8 mouse cellular contexts compared by ENCODE assay signal in the genomic region with DNA sequence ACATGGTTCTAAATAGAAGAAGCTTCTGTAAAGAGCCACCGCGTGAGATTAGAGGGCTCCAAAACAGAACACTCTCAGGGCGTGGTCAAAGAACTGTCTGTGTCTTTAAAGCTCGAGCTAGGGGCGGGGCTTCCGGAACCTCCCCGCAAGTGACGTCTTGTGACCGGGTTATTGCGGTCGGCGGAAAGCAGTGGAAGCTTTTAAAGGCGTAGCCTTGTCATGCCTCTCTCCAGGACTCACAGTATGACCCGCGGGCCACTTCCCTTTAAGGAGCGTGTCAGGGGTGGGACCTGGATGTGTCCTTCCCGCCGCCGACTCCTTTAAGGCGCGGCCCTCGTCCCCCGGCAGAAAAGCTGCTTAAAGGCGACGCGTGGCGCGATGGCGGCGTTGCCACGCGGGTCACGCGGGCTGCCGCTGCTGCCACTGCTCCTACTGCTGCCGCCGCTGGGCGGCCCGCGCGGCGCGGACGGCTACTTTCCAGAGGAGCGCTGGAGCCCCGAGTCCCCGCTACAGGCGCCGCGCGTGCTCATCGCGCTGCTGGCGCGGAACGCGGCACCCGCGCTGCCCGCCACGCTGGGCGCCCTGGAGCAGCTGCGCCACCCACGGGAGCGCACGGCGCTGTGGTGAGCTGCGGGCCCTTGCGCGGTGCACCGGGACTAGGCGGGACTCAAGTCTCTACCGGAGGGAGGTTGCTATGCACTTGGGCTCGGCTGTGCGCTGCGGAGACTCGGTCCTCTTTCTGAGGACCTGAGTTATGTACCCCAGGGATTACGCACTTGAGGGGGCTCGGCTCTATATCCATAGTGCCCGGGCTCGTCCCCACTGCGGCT. TPM values are rescaled to one million over a fixed set of nuclear protein-coding genes. Genes with fewer than 3 reads are reported as not detected.
DNase-seq lines count a peak whose midpoint lies in the region; ATAC-seq lines count a peak whose summit lies in the region.

A gene (plus strand): TSS at position 177 of the 830 bp plus-strand sequence.

- H3K9ac ChIP-seq in kidney, embryonic 15.5 days, result peak within 1 kb of the TSS; percentile 94

- H3K36me3 ChIP-seq in heart, embryonic 10.5 days, result peaks cover 30% of the 10 kb centered on the region
- peaks cover 31% of the 10 kb centered on the region for H3K36me3 ChIP-seq in kidney, embryonic 15.5 days

- peak within 1 kb of the TSS; percentile 79 for H3K4me2 ChIP-seq in kidney, embryonic 15.5 days

- no peaks in the 10 kb centered on the region for H3K9me3 ChIP-seq in heart, embryonic 10.5 days
- H3K9me3 ChIP-seq in kidney, embryonic 15.5 days (replicated peaks), result no peaks in the 10 kb centered on the region

- no peaks in the 10 kb centered on the region; the same call in 1 of the 2 replicates for H3K27me3 ChIP-seq in heart, embryonic 10.5 days (ENCODE audit: insufficient read depth, poor library complexity, severe bottlenecking)
- no peaks in the 10 kb centered on the region for H3K27me3 ChIP-seq in kidney, embryonic 15.5 days

- peaks cover 15% of the 10 kb centered on the region for H3K4me1 ChIP-seq in heart, embryonic 10.5 days
- H3K4me1 ChIP-seq in kidney, embryonic 15.5 days, result peaks cover 22% of the 10 kb centered on the region

- DNase-seq in B cell, adult 2 months, result peak; percentile 98 to 99
- DNase-seq in brain, adult 2 months (ENCODE audit: low read depth, low spot score), result peak; percentile 100
- DNase-seq in heart, embryonic 10.5 days (ENCODE audit: low spot score), result peak; percentile 99
- peak; percentile 98 for DNase-seq in liver
- peak; percentile 96 for DNase-seq in spleen, postnatal 4 days (ENCODE audit: low spot score in 2 of 2)

- H3K27ac ChIP-seq in heart, embryonic 10.5 days, result peak within 1 kb of the TSS; percentile 94
- peak within 1 kb of the TSS; percentile 88 for H3K27ac ChIP-seq in kidney, embryonic 15.5 days

- ATAC-seq in erythroblast, adult 5-6 weeks (replicated peaks; ENCODE audit: low FRiP score, poor library complexity, severe bottlenecking), result peak; percentile 98
- ATAC-seq in kidney, embryonic 15.5 days (replicated peaks; ENCODE audit: low FRiP score), result peak; percentile 99
- ATAC-seq in monocyte, adult 5-6 weeks (replicated peaks; ENCODE audit: insufficient number of reproducible peaks, low FRiP score, low TSS enrichment, poor library complexity, severe bottlenecking), result peak; percentile 97

- peak within 1 kb of the TSS; percentile 75 for H3K4me3 ChIP-seq in heart, embryonic 10.5 days
- H3K4me3 ChIP-seq in kidney, embryonic 15.5 days (replicated peaks), result peak within 1 kb of the TSS; percentile 95

- WGBS in heart, embryonic 10.5 days, result under 1% methylated on average over 82 of the region's 82 CpGs
- WGBS in kidney, embryonic 15.5 days, result under 1% methylated on average over 81 of the region's 82 CpGs

RNA-seq across cellular contexts. Expression of the gene that starts here (rescaled TPM):
- 9.8 and 19.9 TPM in 2 replicates for total RNA-seq in erythroblast, adult 5-6 weeks (2015; ENCODE audit: low replicate concordance)
- total RNA-seq in erythroblast, adult 5-6 weeks (2017; ENCODE audit: low replicate concordance), result 9.6 and 10.8 TPM in 2 replicates
- polyA plus RNA-seq in heart, embryonic 10.5 days (2016; fragmentation: Nextera tagmentation; extraction: Ambion mirVana), result 54.4 and 60.5 TPM in 2 replicates
- 67.7 and 78.0 TPM in 2 replicates for polyA plus RNA-seq in kidney, embryonic 15.5 days (2015; fragmentation: Nextera tagmentation; extraction: Ambion mirVana)
- 39.9 to 78.4 TPM (median 65.4 TPM) in 3 replicates for total RNA-seq in monocyte, adult 5-6 weeks (2017)

Comparison
In these comparisons a context has a peak if more than half of its experiments do, and no peak if none do; other contexts are left out.
1. Peak in every context shown above with its lines: DNase-seq, ATAC-seq, H3K4me3 ChIP-seq and H3K27ac ChIP-seq.